Mouse (Mus musculus) embryonic fibroblast, embryonic 13.5 days (primary cell): ENCODE results near the gene Hmga1.

Experiments
- CTCF ChIP-seq: IDR thresholded peaks from 2 replicates; pipeline ENCODE4 v1.5.1; 2011; ENCODE audit warnings: mild to moderate bottlenecking, control low read depth, low read length, moderate library complexity, borderline replicate concordance; ENCODE audit not compliant: insufficient read depth
- POLR2A ChIP-seq: IDR thresholded peaks from 2 replicates; pipeline ENCODE4 v1.6.1; 2011; ENCODE audit warnings: low read depth, mild to moderate bottlenecking, control low read depth, low read length, moderate library complexity

GRCm38 (mm10) chr17:27512619-27513161 is 43.6 kb upstream of the Hmga1 start:
- no peak for TF ChIP-seq CTCF
- TF ChIP-seq POLR2A, result no peak
